Mouse (Mus musculus): ENCODE results near the gene Fam49a. TPM values are rescaled to one million over a fixed set of nuclear protein-coding genes. Genes with fewer than 3 reads are reported as not detected.
"Not testable (repeated sequence)": the region's sequence is repeated elsewhere in the genome, so short reads cannot be mapped to it uniquely, and the experiment has no call there.

The Fam49a gene
- polyA plus RNA-seq, 1 experiment: 23.9 TPM

GRCm38 (mm10) chr12:12314326-12314725 is 52.4 kb downstream of the Fam49a start:
- H3K4me1 ChIP-seq (ENCODE audit: control insufficient read depth, insufficient read depth, insufficient read length, low read length): peaks cover 3% of the 10 kb centered on the region; the same call in 1 of the 2 replicates
- no peak overlapping the region for H3K27ac ChIP-seq (replicated peaks; ENCODE audit: low read depth, low read length)
- no peak overlapping the region for H3K4me3 ChIP-seq (ENCODE audit: insufficient read depth, low read depth, low read length)

DNA sequence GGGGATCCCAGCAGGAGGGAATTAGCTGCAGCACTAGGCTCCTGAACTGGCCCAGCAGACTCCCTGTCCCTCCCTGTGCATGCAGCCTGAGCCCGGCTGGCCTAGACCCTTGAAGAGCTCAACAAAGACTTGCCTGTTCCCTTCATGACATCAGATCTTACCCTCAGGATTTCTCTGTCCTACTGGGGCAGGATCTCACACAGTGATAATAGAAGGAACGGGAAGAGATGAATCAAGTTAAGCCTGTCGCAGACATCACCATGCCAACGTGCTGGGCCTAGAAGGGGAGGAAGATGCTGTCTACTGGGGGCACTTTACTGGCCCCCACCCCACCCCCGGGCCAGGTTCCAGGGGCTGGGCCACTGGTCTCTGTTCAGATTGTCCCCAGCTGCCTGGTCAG is 53.1 kb downstream of the Fam49a start:
- Histone ChIP-seq H3K4me1 (ENCODE audit: control insufficient read depth, insufficient read depth, insufficient read length, low read length) (peaks cover 3% of the 10 kb centered on the region; the same call in 1 of the 2 replicates), H3K27ac (replicated peaks; ENCODE audit: low read depth, low read length) (no peak overlapping the region), H3K4me3 (ENCODE audit: insufficient read depth, low read depth, low read length) (no peak overlapping the region)

- H3K4me3 ChIP-seq (ENCODE audit: insufficient read depth, low read depth, low read length): no peak overlapping the region
- H3K27ac ChIP-seq (replicated peaks; ENCODE audit: low read depth, low read length): no peak overlapping the region; the same call in 1 of the 2 replicates
- H3K4me1 ChIP-seq (ENCODE audit: control insufficient read depth, insufficient read depth, insufficient read length, low read length): peaks cover 3% of the 10 kb centered on the region; the same call in 1 of the 2 replicates
Observed at GRCm38 (mm10) chr12:12316956-12317355, 55.0 kb downstream of the Fam49a start.

DNA sequence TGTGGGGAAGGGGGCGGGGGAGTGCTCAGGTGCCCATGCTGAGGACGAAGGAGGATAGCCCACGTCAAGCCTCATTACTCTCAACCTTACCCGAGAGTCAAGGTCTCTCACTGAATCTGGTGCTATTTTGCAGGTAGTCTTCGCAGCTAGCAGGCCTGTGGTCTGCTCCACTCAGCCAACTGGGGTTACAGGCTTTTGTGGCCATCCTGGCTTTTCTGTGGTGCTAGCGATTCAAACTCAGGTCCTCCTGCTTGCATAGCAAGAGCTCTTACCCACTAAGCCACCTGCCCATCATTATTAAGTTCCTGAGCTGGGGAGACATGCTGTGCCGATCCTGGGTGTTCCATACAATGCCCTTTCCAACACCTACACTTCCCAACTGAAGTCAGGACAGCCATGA is 55.7 kb downstream of the Fam49a start:
- Histone ChIP-seq H3K27ac (replicated peaks; ENCODE audit: low read depth, low read length) (no peak overlapping the region), H3K4me3 (ENCODE audit: insufficient read depth, low read depth, low read length) (no peak overlapping the region), H3K4me1 (ENCODE audit: control insufficient read depth, insufficient read depth, insufficient read length, low read length) (peaks cover 3% of the 10 kb centered on the region; the same call in 1 of the 2 replicates)

GRCm38 (mm10) chr12:12318140-12318734 is 56.3 kb downstream of the Fam49a start:
- no peak overlapping the region for H3K4me3 ChIP-seq (ENCODE audit: insufficient read depth, low read depth, low read length)
- H3K27ac ChIP-seq (replicated peaks; ENCODE audit: low read depth, low read length): no peak overlapping the region
- no peaks in the 10 kb centered on the region; the same call in 1 of the 2 replicates for H3K4me1 ChIP-seq (ENCODE audit: control insufficient read depth, insufficient read depth, insufficient read length, low read length)

DNA sequence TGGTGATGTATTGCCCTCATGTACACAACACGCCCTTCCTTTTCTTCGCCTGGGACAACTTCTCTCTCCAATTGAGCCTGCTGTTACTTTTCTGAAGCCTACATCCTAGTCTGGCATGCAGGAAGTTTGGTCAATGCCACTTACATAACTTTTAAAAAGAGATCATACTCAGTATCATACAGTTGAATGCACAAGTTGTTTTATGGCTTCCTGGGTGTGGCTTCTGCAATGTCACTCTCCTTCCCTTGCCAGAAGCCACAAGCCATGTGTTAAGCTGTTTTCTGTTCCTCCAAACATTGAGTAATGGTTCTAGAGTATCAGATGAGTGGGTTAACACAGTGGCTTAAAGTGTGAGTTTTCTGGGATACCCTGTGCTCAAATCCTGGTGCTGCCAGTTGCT is 58.8 kb downstream of the Fam49a start:
- H3K4me3 ChIP-seq (ENCODE audit: insufficient read depth, low read depth, low read length): no peak overlapping the region

DNA sequence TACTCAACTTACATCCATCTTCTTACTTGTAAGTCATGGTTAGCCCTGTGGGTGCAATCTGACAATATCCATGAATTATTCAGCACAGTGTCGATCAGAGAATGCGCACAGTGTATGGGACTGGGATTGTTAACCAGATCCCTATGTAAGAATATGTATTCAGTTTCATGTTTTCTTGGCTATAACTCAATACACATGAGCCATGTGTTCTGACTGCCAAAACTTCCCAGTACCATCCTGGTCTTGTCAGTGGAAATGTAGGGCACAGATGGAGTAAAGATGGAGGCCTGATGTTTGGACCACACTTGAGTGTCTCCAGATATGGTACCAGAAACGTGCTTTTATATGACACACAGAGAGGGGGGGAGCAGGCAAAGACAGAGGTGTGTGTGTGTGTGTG is 59.2 kb downstream of the Fam49a start:
- Histone ChIP-seq H3K27ac (replicated peaks; ENCODE audit: low read depth, low read length) (no peak overlapping the region), H3K4me3 (ENCODE audit: insufficient read depth, low read depth, low read length) (no peak overlapping the region), H3K4me1 (ENCODE audit: control insufficient read depth, insufficient read depth, insufficient read length, low read length) (no peaks in the 10 kb centered on the region; the same call in 1 of the 2 replicates)

More for the DNA sequence above, 58.8 kb downstream of the Fam49a start:
- H3K4me1 ChIP-seq (ENCODE audit: control insufficient read depth, insufficient read depth, insufficient read length, low read length): no peaks in the 10 kb centered on the region; the same call in 1 of the 2 replicates
- no peak overlapping the region for H3K27ac ChIP-seq (replicated peaks; ENCODE audit: low read depth, low read length)

DNA sequence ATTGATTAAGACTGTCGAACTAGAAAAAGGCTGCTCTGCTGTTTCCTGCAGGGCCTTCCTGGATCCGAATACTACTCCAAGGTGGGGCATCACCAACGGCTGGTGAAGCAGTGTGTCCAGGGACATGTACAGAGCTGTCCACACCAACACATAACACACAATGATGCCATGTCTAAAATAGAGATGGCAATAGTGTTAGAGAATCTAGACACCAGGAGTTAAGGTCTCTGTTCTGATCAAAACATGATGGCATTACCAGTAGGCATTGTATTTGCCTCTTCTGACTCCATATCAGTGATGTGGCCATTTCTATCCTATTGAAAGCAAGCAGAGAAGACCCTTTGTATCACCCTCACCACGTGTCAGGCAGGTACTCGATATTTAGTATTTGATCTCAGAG is 61.1 kb downstream of the Fam49a start:
- no peak overlapping the region for H3K4me3 ChIP-seq (ENCODE audit: insufficient read depth, low read depth, low read length)
- H3K27ac ChIP-seq (replicated peaks; ENCODE audit: low read depth, low read length): no peak overlapping the region
- no peaks in the 10 kb centered on the region; the same call in 1 of the 2 replicates for H3K4me1 ChIP-seq (ENCODE audit: control insufficient read depth, insufficient read depth, insufficient read length, low read length)

DNA sequence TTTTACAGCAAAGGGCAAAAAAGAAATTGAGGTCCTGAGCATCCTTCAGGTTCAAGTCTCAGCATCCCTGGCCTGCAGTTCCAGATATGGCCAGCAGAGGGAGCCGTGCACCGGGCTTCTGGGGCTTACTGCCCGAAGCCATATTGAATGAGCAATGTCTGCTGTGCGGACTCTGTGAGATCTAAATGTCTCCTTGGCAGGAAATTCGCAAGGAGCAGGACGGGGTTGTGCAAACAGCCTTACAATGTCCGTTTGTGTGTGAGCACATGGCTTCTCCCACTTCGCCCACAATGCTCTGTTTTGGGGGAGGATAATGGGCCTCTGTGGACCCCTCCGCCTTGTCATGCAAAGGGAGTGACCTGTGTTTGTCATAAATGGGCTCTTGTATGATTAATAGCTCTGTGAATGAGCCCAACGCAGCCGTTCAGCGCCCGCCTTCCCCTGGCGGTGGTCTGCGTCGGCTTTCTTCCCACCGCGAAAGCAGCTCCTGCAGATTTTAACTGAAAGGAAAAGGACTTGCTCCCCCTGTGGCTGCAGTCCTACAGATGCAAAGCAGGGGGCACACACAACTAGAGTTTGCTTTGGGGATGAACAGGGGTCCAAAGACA is 61.8 kb downstream of the Fam49a start:
- no peaks in the 10 kb centered on the region; the same call in 1 of the 2 replicates for H3K4me1 ChIP-seq (ENCODE audit: control insufficient read depth, insufficient read depth, insufficient read length, low read length)
- H3K4me3 ChIP-seq (ENCODE audit: insufficient read depth, low read depth, low read length): no peak overlapping the region
- no peak overlapping the region for H3K27ac ChIP-seq (replicated peaks; ENCODE audit: low read depth, low read length)

DNA sequence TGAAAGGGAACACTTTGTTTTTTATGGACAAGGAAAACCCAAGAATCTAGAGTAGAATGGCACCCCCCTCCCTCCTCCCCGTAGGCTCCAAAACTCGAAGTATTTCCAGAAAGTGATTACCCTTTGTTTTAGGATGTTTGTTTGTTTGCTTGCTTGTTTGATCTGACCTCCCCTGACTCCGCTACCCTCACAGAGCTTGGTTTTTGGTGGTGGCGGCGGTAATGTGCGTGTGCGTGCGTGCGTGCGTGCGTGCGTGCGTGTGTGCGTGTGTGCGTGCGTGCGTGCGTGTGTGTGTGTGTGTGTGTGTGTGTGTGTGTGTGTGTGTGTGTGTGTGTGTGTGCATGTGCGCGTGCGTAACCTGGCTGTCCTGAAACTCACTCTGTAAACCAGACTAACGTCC is 62.3 kb downstream of the Fam49a start:
- H3K4me1 ChIP-seq (ENCODE audit: control insufficient read depth, insufficient read depth, insufficient read length, low read length); H3K27ac ChIP-seq (replicated peaks; ENCODE audit: low read depth, low read length); H3K4me3 ChIP-seq (ENCODE audit: insufficient read depth, low read depth, low read length): not testable (repeated sequence)

DNA sequence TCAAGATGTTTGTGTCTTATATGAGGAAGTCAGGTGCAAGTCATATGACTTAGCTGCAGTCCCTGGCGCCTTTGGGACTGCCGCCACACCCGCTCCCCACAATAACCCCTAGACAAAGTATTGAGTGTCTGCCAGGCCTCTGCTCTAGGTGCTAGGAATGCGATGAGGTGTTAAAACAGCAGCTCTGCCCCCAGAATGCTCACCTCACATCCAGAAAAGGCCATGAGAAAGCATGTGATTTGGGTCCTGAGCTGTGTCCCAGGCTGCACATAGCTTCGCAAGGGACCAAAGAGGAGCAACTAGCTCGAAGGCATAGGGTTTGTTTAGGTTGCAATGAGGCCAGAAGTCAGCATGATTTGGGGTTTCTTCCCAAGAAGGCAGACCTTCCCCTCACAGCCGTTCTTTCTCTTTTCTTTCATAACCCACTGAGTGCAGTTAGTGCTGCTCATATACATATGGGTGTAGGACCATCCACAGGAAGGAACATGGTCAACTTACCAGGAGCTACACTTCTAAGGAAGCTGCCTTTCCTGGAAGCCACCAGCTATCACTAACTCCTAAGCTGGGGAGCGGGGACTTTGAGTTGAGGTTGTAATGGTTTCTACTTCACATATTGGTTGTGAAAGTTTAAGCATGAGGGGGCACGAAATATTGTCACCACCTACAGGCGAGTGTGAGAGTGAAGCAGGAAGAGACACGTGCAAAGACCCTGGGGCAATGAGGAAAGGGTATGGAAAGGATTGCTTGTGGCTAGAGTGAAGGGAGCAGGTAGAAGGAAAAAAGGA is 71.8 kb downstream of the Fam49a start:
- no peak overlapping the region for H3K27ac ChIP-seq (replicated peaks; ENCODE audit: low read depth, low read length)
- H3K4me3 ChIP-seq (ENCODE audit: insufficient read depth, low read depth, low read length): no peak overlapping the region
- no peaks in the 10 kb centered on the region for H3K4me1 ChIP-seq (ENCODE audit: control insufficient read depth, insufficient read depth, insufficient read length, low read length)

DNA sequence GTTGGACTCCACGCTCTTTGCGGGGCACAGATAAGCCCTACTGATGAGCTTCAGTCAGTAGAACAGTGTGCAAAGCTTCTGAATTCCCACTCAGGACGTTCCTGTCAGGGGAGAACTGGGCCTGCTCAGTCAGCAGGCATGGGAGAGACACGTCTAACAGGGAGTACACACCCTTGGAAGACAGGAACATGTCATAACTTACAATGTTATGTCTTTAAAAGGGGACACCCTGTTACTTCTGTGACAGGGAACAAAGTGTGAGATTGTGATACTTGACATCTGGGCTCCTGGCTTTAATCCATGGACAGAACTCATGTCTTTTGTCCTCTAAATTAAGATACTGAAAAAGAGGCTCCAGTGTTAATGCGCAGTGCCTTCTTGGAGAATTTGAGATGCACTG is 72.5 kb downstream of the Fam49a start:
- Histone ChIP-seq H3K4me1 (ENCODE audit: control insufficient read depth, insufficient read depth, insufficient read length, low read length) (no peaks in the 10 kb centered on the region), H3K4me3 (ENCODE audit: insufficient read depth, low read depth, low read length) (no peak overlapping the region), H3K27ac (replicated peaks; ENCODE audit: low read depth, low read length) (no peak overlapping the region)

DNA sequence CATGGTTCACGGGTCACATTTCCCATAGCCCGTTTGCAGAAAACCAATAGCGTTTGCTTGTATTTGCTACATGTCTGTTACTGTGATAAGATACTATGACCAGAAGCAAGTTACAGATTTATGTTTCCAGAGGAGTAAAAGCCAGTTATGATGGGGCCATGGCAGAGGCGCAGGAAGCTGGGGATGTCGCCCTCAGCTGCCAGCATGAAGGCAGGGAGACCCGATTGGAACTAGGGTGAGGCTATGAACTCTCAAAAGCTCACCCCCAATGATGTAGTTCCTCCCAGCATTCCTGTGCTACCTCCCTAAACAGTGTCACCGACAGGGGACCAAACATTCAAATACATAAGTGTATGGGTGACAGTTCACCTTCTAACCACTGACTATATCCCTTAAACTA is 73.6 kb downstream of the Fam49a start:
- Histone ChIP-seq H3K27ac (replicated peaks; ENCODE audit: low read depth, low read length) (no peak overlapping the region), H3K4me1 (ENCODE audit: control insufficient read depth, insufficient read depth, insufficient read length, low read length) (no peaks in the 10 kb centered on the region), H3K4me3 (ENCODE audit: insufficient read depth, low read depth, low read length) (no peak overlapping the region)

DNA sequence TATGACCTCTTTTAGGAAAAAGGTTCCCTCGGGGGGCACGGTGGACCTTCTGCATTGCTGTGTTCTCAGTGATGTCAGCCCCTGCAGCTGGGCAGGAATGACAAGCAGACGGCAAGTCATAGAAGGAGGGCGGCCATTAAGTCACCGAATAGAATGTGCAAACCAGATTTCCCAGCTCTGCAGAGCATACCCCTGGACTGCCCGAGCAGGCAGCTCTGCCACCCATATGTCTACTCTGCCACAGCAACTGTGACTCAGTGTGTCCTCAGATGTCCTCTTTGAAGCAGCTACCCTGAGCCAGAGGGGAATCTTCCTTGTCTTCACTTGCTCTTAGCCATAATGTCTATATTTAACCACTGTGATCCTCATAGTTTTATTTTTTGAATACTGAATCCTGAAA is 75.4 kb downstream of the Fam49a start:
- no peaks in the 10 kb centered on the region for H3K4me1 ChIP-seq (ENCODE audit: control insufficient read depth, insufficient read depth, insufficient read length, low read length)
- H3K4me3 ChIP-seq (ENCODE audit: insufficient read depth, low read depth, low read length): no peak overlapping the region
- H3K27ac ChIP-seq (replicated peaks; ENCODE audit: low read depth, low read length): no peak overlapping the region

GRCm38 (mm10) chr12:12343320-12343719 is 81.4 kb downstream of the Fam49a start:
- Histone ChIP-seq H3K27ac (replicated peaks; ENCODE audit: low read depth, low read length) (no peak overlapping the region), H3K4me3 (ENCODE audit: insufficient read depth, low read depth, low read length) (no peak overlapping the region), H3K4me1 (ENCODE audit: control insufficient read depth, insufficient read depth, insufficient read length, low read length) (no peaks in the 10 kb centered on the region)

Measured in brown adipose tissue, adult 24 weeks (tissue).